Mouse (Mus musculus): ENCODE data around the gene Schip1.

The Schip1 gene

DNA sequence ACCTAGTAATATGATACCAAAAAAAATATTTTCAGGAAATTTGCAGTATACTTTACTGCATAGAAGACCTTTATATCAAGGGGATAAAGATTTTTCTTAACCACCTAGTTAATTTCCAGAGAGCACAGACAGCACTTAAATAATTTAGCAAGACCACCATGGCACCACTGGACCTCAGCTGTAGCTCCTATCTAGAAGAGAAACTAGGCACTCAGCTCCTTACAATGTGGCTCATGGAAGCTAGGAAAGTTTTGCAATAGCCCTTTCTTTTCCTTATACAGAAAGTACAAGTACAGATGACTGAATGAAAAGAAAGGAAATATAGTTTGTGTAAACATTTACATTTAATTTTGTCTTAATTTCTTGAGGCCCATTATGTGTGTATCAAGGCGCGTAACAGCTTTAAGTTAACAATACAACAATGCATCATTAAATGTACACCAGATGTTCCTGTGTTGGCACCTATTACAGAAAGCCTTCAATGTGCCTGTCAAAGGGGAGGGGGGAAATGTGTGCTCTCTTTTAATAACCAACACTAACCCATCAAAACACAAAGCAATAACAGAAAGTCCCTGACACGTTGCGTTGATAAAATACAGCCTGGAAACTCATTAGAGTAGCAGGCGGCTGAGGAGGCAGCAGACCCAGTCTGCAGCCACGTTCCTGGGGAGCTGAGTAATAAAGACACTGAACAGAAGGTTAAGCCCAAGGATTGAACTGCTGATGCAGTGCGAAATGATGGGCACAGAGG is 218.4 kb downstream of the Schip1 start:
- DNase-seq: no peak

DNA sequence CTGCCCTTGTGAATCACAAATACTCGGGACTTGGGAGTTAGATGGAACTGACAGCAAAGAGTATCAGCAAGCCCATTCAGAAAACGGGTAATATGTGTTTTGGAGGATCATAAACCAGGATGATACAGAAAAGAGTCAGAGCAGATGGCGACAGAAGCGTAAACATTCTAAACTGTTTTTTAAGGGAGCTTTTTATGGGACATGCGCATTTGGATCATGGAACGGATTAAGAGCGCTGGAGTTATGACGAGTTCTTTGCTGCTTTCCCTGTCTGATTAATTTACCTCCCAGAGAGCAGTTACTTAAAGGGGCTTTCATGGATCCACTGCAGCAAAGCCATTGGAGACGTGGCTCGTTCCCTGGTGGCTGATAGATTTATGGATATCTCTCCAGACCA is 219.0 kb downstream of the Schip1 start:
- DNase-seq: no peak

DNA sequence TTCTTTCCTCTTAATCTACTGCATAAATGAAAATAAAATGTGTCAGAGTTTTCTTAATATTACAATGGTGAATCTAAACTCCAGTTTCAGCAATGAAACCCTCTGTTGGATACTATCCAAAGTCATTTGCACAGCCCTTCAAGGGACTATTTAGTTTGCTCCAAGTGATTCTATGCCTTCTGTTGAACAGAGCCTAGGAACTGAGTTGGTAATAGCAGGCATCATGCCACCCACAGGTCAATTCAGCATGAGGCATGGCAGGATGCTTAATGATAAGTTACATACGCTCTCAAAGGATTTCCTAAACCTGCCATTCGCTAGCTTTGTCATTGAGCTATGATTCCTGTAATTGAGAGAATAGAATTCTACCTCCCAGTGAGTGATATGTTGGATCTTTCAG is 219.9 kb downstream of the Schip1 start:
- DNase-seq: no peak

DNA sequence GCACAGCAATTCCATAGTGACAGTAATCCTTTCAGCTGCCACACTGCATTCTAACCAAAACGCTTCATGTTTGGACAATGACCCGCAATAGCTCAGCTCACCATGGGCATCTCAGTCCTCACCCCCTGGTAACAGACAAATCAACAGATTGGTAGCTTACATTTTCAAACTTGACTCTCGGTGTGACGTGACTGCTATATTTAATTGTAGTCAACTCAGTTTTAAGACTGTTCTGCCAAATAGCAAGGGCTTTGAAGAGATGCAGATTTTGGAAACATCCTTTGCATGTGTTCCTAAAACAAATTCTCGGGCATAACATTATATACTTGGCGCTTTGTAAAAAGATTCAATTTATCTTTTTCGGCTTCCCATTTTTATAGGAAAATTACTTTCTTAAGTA is 232.2 kb downstream of the Schip1 start:
- no peak for DNase-seq

DNA sequence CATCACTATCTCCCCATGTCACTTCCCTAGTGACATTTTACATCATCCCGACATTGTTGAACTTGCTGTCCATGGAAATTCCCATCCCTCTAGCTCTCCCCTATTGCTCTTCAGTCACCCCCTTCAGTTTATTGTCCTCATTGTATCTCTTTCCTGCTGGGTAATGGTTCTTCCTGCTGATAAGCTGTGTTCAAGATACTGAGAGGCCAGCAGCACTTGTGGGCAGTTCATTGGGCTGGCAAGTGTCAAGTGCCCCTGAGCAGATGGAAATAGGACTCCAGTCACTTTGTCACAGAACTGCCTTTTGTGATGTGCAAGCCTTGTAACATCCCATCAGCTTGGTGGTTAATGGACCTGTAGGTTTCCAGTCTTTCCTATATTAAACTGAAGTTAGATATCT is 241.0 kb downstream of the Schip1 start:
- no peak for DNase-seq

DNA sequence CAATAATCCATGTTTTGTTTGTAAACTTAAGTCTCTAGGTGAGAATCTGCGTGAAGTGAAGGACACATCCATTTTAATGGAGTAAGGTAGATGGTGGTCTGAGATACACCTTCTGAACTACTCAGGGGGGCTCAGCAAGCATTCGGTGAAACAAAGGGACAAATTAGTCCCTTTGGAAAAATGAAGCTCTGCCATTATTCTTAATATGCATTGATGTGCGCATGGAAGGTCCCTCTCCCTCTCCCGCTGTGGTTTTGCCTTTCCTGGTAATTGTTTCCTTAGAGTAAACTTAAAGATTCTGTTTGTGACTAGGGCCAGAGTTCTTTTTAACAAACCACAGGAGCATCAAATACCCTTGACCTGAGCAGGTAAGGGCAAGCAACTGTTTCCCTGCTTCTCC is 242.1 kb downstream of the Schip1 start:
- no peak for DNase-seq

DNA sequence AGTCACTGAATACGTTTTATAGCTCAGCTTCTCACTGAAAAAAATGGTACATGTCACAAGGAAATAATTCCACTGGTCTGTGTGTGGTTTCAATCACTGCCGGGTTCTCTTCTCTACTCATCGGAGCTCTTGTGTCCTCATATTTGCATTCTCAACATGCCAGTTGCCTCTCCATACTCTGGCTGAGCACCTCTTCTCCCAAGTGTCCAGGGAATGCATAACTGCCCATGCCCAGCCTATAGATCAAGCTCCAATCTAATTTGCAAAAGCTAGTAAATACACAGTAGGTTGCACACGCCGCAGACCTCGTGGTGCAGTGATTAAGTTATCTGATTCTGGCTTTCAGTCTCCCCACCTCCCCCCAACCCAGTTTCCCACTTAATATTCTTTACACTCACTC is 261.0 kb downstream of the Schip1 start:
- no peak for DNase-seq

DNA sequence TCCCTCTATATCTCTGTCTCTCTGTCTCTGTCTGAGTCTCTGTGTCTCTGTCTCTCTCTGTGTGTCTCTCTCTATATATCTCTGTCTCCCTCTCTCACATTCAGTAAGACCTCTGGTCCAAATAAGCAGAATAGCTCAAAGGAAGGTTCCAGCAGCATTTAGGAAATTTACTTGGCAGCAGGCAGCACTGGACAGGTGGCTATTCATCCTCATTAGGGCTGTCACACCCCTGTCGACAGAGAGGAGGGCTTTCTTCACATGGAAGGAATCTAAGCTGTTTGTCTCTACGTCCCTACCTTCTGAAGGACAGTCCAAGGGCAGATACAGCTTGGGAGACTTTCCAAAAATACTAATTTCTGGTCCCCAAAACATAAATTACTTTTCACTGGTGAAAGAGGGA is 267.9 kb downstream of the Schip1 start:
- no peak for DNase-seq

DNA sequence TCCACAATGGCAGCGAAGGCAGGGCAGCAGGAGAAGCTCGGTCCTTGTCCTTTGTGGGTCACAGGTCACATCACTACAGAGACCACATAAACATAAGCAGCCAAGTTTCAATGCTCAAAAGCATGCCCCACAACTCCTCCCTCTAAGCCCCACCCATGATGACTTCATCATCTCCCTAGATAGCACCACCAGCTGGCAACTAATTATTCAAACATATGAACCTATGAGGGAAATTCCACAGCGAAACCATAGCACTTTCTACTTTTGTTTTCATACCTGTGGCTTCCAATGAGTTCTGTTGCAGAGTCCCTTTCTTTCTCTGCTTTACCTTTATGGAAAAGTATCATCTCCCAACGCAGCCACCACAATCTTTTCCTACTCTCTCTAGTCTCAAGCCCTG is 270.9 kb downstream of the Schip1 start:
- no peak for DNase-seq

DNA sequence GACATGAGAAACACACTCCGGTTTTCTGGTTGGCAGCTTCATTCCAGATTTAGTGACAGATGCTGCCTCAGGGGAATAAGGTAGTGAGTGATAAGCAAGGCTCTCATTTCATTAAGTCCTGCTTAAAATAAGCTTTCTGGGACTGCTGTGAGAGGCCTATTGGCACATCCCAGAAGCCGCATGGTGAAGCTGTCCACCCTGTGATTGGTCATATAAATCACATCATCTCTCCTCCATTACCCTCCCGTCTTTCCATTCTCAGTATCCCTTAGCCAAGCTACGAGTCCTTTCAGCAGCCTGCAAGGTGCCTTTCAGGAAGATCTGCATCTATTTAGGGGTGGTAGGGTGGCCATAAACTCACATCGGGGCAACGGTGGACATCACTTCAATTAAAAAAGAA is 286.0 kb downstream of the Schip1 start:
- no peak for DNase-seq

DNA sequence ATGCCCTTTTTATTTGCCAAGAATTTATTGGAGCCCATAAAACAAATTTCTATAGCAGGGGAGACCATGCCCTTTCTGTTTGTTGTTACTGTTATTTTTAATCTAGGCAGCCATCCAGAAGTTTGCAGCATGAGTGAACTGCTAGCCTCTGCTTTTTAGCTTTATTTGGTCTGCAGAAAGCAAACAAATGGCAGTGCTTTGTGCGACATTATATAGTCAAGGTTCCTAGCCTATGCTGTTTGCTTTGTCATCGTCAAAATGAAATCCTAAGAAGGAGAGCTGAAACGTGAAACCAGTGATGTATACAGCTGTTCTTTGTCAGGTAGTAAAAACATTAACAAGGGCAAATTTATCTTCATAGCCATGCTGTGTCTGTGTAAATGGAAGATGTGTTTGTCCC is 286.9 kb downstream of the Schip1 start:
- DNase-seq: no peak

DNA sequence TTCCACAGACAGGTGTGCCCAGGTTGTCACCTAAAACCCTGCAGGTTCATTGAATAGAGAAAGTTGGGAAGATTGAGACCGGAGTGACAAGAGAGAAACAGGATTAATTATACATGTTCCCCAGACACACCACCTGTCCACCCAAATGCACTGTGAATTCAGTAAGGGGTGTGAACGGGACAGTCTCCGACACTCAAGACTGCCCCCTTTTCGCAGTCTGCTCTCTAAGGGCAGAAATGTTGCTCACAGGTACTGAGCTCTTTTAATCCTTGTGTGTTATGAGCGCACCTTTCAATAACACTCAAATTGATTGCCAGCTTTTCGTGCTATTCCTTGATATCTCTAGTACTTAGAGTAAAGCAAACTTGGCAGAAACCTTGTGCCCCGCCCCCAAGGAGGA is 288.4 kb downstream of the Schip1 start:
- DNase-seq: no peak

DNA sequence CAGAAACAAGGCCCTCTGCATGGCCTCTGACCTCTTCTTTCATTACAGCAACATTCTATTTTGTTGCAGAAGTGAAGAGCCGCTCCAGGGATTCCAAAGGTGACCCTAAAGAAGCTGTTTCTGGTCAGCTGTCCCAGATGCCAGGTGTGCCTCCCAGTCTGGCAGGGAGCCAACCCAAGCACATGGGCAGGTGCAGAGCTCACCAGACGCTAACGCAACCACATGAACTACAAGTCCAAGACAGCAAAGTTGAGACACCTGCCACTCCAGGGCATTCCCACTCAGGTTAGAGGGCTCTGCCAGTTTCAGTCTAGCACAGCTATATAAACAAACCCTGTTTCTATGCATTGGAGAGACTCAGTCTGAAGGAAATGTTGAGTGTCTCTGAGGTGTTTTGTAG is 288.9 kb downstream of the Schip1 start:
- no peak for DNase-seq

DNA sequence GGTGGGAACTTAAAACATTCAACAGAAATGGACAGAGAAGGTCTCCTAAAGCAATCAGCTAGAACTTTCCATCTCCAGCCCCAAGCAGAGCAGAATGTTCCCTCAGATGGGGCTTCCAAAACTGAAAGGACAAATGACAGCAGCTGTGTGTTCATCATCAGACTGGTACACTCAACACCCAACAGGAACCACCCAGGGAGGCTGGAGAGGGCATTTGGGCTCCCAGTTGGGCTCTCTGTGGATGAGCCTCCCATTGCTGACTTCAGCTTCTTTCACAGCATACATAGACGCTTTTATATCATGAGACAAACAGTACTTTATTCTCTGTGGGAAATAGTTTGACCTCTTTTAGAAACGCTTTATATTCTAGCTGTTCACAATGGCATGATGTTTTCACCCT is 291.9 kb downstream of the Schip1 start:
- no peak for DNase-seq

DNA sequence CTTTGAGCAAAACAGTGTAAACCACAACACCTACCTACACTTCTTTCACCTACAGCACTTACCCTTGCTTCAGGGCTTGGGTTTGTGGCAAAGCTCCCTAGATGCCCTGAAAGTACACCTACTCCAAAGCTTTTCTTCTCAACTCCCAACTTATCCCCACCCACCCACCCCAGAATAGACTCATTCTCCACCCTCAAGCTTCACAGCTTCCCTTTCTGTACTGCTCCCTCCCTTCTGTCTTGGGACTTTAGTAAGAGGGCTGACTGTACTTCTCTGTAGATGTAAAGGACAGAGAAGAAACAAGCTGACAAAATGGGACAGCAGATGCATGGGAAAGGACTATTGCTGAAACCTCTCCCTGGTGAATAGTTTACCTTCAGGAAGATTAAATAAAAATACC is 303.4 kb downstream of the Schip1 start:
- no peak for DNase-seq

DNA sequence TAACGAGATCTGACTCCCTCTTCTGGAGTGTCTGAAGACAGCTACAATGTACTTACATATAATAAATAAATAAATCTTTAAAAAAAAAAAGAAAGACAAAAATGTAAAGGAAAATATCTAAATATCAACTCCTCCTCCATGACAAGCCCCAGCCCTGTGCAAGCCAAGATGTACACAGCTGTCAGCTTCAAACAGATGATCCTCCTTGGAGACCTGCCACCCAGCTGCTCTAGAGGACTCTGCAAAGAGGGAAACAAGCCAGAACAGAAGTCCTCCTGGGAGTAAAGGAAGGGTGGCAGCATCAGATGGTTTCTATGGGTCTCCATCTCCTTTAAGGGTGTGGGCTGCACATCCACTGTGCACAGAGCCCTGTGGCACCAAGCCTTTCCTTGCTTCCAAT is 308.3 kb downstream of the Schip1 start:
- no peak for DNase-seq

DNA sequence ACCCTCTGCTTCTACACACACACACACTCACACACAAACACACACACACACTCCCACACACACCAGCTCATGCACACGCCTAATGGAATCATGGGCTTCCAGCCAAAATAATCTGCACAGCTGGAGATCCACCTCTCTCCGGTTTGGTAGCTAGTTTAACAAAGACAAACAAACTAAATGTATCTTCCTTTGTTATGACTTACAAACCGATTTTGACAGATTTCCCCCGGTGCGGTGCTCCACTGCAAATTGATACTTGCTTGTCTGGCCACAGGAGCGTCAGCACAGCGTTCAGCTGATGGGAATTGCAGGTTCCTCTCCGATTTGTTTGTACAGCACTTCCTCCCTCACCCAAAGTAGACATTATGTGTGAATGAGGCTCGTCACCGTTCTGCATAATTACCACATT is 310.5 kb downstream of the Schip1 start:
- no peak for DNase-seq

DNA sequence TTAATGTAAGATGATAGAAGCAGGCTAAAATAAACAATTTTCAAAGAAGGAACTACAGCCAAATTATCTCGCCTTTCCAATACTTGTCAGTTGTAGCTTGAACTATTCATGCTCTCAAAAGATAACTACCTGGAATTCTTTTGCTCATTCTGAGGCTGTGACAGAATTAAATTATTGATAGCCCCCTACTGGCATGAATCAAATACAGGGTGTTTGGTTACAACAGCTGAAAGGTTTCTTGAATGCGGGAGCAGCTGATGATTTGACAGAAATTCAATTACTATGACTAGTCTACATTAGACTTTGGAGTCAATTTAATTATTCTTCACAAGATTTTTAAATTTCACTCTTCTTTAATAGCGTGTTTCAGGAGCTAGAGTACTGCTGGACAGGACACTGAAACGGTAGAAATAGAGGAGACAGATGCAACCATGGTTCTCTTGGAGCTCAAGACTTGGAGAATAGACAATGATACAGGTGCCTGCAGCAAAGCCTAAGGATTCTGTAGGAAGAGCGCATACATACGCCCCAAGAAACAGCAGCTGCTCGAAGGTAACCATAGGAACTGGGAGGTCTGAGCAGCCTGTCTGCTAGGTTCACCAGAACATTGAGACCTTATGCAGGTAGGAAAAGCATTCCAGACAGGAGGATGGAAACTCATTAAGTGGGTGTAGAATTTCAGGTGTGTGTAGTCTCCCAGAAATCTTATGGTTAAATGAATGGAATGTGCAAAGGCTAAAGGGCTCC is 313.0 kb downstream of the Schip1 start:
- no peak for DNase-seq

DNA sequence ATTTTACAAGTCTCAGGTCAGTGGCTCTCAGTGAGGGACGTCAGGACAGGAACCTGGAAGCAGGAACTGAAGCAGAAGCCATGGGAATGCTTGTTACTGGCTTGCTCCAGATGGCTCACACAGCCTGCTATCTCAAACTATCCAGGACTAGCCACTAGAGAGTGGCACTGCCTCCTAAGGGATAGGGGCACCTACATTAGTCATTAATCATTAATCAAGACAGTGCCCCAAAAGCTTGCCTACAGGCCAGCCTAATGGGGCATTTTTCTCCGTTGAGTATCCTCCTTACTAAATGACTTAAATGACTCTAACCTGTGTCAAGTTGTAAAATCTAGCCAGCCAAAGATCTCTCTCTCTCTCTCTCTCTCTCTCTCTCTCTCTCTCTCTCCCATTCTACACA is 314.2 kb downstream of the Schip1 start:
- DNase-seq: no peak

DNA sequence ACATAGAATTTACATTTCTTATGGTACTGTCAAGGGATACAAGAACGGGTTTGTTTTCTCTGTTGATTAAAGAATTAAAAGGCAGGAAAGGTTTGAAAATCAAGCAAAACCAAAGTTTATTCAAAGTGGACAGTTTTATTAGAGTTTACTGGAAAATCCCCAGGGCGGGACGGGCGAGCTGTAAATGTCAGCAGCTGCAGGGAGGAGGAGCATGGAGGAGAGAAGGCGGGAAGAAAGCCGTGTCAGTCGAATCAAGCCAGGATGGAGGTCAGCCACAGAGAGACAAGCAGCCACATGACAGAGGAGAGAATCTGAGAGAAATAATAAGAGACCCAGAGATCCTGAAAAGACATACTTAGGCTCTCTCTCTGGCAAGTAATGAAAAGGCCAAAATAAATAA is 314.6 kb downstream of the Schip1 start:
- no peak for DNase-seq

DNA sequence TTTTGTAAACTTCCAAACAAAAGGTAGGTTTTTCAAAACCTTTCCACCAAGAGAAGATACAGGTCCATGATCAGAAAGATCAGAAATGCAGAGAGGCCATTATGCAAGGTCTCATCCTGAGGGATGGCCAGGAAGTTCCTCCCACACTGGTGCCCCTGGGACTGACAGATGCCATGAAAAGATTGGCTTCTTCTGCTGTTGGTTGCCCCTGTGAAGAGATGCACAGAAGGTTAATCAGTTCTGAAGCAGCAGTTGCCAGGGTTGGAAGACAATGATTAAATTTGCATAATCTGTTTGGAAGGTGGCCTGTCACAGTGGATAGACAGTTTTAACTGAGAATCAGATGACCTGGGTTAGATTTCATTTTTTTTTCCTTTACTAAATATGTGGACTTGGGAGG is 319.1 kb downstream of the Schip1 start:
- DNase-seq: no peak

DNA sequence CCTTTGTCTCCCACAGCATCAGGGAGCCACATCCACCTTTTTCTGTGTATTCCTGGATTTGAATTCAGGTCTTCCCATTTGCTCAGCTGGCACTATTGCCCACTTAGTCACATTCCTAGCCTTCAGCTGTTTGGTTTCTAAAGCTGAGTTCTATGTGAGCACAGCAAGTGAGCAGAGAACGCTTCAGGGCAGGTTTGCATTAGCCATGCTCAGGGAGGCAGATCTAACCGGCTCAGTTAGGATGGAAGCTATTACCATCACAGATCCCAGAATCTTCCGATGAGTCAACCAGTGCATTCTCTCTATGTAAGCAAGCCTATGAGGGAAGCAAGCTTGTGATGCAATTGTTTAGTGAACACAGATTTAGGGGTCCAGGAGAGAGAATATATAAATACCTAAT is 320.9 kb downstream of the Schip1 start:
- no peak for DNase-seq

DNA sequence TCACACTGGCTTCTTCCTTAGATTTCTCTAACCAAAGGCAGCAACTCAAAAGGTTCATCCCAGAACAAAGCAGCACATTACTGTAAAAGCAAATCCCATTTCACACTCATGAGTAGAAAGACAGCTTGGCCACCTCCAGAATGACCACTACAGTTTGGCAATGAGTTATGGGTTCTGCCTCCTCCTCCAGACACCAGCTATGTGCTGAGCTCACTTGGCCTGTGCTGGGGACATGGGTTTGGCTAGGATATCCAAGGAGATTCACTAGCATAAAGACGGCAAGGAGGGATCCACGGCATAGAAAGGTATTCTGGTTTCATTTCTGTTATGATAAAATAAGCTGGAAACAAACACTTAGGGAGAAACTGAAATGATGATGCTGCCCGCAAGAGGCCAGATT is 323.4 kb downstream of the Schip1 start:
- no peak for DNase-seq

DNA sequence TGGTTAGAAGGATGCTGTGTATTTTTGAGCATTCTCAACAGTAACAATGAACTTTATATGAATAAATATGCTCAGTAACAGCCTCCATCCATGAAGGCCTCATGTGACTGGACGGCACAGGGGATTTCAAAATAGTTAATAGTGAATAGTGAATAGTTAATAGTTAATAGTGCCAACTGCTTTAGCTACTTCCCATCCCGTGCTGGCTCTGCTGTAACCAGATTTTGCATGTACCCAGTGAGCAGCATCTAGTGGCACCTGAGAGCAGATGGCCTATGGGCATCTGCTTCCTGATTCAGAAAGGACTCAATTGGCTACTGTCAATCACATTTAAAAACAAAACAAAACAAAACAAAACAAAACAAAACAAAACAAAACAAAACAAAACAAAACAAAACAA is 329.0 kb downstream of the Schip1 start:
- DNase-seq: no peak

DNA sequence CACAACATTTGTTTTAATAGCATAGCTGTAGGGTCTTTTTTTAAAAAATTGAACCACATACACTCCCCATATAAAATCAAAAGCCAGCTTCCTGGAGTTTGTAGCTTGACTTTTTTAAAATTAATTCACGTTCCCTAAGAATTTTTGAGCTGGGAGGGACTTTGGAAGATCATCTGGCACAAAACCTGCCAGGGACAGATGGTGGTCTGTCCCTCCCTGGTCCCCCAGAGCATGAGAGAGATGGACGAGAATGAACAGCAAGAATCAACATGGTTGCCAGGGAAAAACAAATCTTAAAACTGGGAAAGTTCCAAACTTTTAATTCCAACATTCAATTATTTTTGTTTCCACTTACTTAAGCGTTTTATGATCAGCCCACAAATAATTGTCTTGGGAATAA is 334.1 kb downstream of the Schip1 start:
- DNase-seq: no peak
